Mouse (Mus musculus) forebrain, postnatal 0 days (tissue): ENCODE data around the gene Uck2. TPM values are rescaled to one million over a fixed set of nuclear protein-coding genes. Genes with fewer than 3 reads are reported as not detected.
A peak's percentile ranks its signal among the peaks of the same experiment; 100 is the strongest.

ENCODE experiments used
- ATAC-seq: fragments of 200-750 bp; cut with Nextera tagmentation; 2 replicates; pipeline ENCODE4 v1.8.0; 2017; ENCODE audit warnings: mild to moderate bottlenecking, moderate library complexity
- DNase-seq: peaks from one replicate; pipeline ENCODE4 v3.0.0-alpha.2; 2015
- H3K27ac ChIP-seq: fragments of 300-500 bp; sonication (generic); 2 replicates; pipeline ENCODE4 v1.5.1; 2014; ENCODE audit warnings: low read depth, mild to moderate bottlenecking, antibody characterized with exemption, low read length, moderate library complexity, mixed read lengths
- H3K27me3 ChIP-seq: fragments of 300-500 bp; sonication (generic); 2 replicates; pipeline ENCODE4 v1.6.1; 2014; ENCODE audit warnings: mild to moderate bottlenecking, low read length, mixed read lengths; ENCODE audit not compliant: insufficient read depth
- H3K36me3 ChIP-seq: fragments of 300-500 bp; sonication (generic); 2 replicates; pipeline ENCODE4 v1.6.1; 2014; ENCODE audit warnings: mild to moderate bottlenecking, moderate library complexity; ENCODE audit not compliant: insufficient read depth
- H3K4me1 ChIP-seq: fragments of 300-500 bp; sonication (generic); 2 replicates; pipeline ENCODE4 v1.6.1; 2014; ENCODE audit warnings: antibody characterized with exemption; ENCODE audit not compliant: insufficient read depth
- H3K4me2 ChIP-seq: fragments of 300-500 bp; sonication (generic); 2 replicates; pipeline ENCODE4 v1.6.1; 2014; ENCODE audit warnings: low read depth, mild to moderate bottlenecking, moderate library complexity
- H3K4me3 ChIP-seq: fragments of 300-500 bp; sonication (generic); 2 replicates; pipeline ENCODE4 v1.5.1; 2014; ENCODE audit warnings: low read depth, low read length, mixed read lengths
- H3K9ac ChIP-seq: fragments of 300-500 bp; sonication (generic); 2 replicates; pipeline ENCODE4 v1.6.1; 2014; ENCODE audit warnings: mild to moderate bottlenecking
- H3K9me3 ChIP-seq: fragments of 300-500 bp; sonication (generic); 2 replicates; pipeline ENCODE4 v1.6.1; 2016; ENCODE audit warnings: low read length
- CTCF ChIP-seq: sonication (generic); IDR thresholded peaks from 2 replicates; pipeline ENCODE4 v1.5.1; 2016; ENCODE audit warnings: antibody characterized with exemption, control low read depth, low read depth
- WGBS: fragments of 180-500 bp; shearing (Covaris S2); extraction: QIAGEN DNeasy Blood & Tissue Kit; methylation state at CpG from one replicate; pipeline ENCODE4 v1.1.7; 2014; 5-methylcytosine and 5-hydroxymethylcytosine counted together
- polyA plus RNA-seq: library from polyadenylated mRNA; unstranded; fragments of >200 nt; fragmentation: Nextera tagmentation; extraction: Ambion mirVana; gene quantifications from 2 replicates; pipeline ENCODE4 v1.2.1, GENCODE M21; 2015
- total RNA-seq: library from RNA; depleted of rRNA; stranded (reverse); fragments of >200 nt; gene quantifications from 2 replicates; pipeline ENCODE4 v1.2.3, GENCODE M21; 2014; rRNA removed

The Uck2 gene
- total RNA-seq (80.7 and 82.2 TPM in 2 replicates), polyA plus RNA-seq (48.2 and 59.3 TPM in 2 replicates)

GRCm38 (mm10) chr1:167285320-167285355 lies at the start of gene Uck2:
TSS of gene Uck2 (minus strand) at chr1:167285320.
- Histone ChIP-seq H3K27ac (peak within 1 kb of the TSS; percentile 96), H3K4me3 (peak within 1 kb of the TSS; percentile 85), H3K9me3 (no peaks in the 10 kb centered on the region), H3K4me1 (peaks cover 4% of the 10 kb centered on the region; the same call in 1 of the 2 replicates), H3K36me3 (no peaks in the 10 kb centered on the region), H3K9ac (peak within 1 kb of the TSS; percentile 92), H3K27me3 (no peaks in the 10 kb centered on the region), H3K4me2 (peak within 1 kb of the TSS; percentile 76)
- no peak for ATAC-seq
- 0% methylated on average over 2 of the region's 2 CpGs for WGBS
- no peak for DNase-seq
- no peak for TF ChIP-seq CTCF

GRCm38 (mm10) chr1:167331106-167331505 lies 46.0 kb upstream of the Uck2 start:
- 93% methylated on average over 8 of the region's 8 CpGs for WGBS
- ATAC-seq (no peak), DNase-seq (no peak)
- Histone ChIP-seq H3K36me3 (peaks cover 42% of the 10 kb centered on the region), H3K27me3 (no peaks in the 10 kb centered on the region), H3K27ac (no peak overlapping the region), H3K4me2 (no peak overlapping the region), H3K4me3 (no peak overlapping the region), H3K9ac (no peak overlapping the region), H3K4me1 (no peaks in the 10 kb centered on the region), H3K9me3 (no peaks in the 10 kb centered on the region)
- no peak for TF ChIP-seq CTCF

- H3K27me3 ChIP-seq, result no peaks in the 10 kb centered on the region
- H3K9ac ChIP-seq, result no peak overlapping the region
- no peak overlapping the region for H3K4me3 ChIP-seq
- TF ChIP-seq CTCF, result no peak
- H3K27ac ChIP-seq, result no peak overlapping the region
- H3K36me3 ChIP-seq, result peaks cover 49% of the 10 kb centered on the region
- H3K4me2 ChIP-seq, result no peak overlapping the region
- H3K9me3 ChIP-seq, result no peaks in the 10 kb centered on the region
- no peak for ATAC-seq
- DNase-seq, result no peak
- 86% methylated on average over 6 of the region's 6 CpGs for WGBS
- no peaks in the 10 kb centered on the region for H3K4me1 ChIP-seq
These were observed 43.7 kb upstream of the Uck2 start for GRCm38 (mm10) chr1:167328776-167329175.

GRCm38 (mm10) chr1:167321691-167322090 lies 36.6 kb upstream of the Uck2 start:
- no peak for TF ChIP-seq CTCF
- ATAC-seq (no peak), DNase-seq (no peak)
- Histone ChIP-seq H3K27me3 (no peaks in the 10 kb centered on the region), H3K4me1 (no peaks in the 10 kb centered on the region), H3K9ac (no peak overlapping the region), H3K36me3 (peaks cover 54% of the 10 kb centered on the region), H3K4me3 (no peak overlapping the region), H3K4me2 (no peak overlapping the region), H3K9me3 (no peaks in the 10 kb centered on the region), H3K27ac (no peak overlapping the region)
- WGBS, result 98% methylated on average over 6 of the region's 6 CpGs

GRCm38 (mm10) chr1:167313220-167313619 lies 28.1 kb upstream of the Uck2 start:
- no peak for ATAC-seq
- Histone ChIP-seq H3K9me3 (no peaks in the 10 kb centered on the region), H3K27ac (no peak overlapping the region), H3K4me1 (no peaks in the 10 kb centered on the region), H3K4me3 (no peak overlapping the region), H3K4me2 (no peak overlapping the region), H3K36me3 (peaks cover 19% of the 10 kb centered on the region), H3K9ac (no peak overlapping the region), H3K27me3 (no peaks in the 10 kb centered on the region)
- 0 out of 2 replicates have a peak, but pooled peaks have one; percentile 17 for TF ChIP-seq CTCF
- no peak for DNase-seq
- WGBS, result 84% methylated on average over 4 of the region's 4 CpGs

GRCm38 (mm10) chr1:167312367-167312766 lies 27.2 kb upstream of the Uck2 start:
- Histone ChIP-seq H3K4me1 (no peaks in the 10 kb centered on the region), H3K27ac (no peak overlapping the region), H3K9ac (no peak overlapping the region), H3K4me3 (no peak overlapping the region), H3K9me3 (no peaks in the 10 kb centered on the region), H3K4me2 (no peak overlapping the region), H3K36me3 (peaks cover 18% of the 10 kb centered on the region), H3K27me3 (no peaks in the 10 kb centered on the region)
- no peak for DNase-seq
- ATAC-seq, result no peak
- no peak for TF ChIP-seq CTCF

- H3K4me1 ChIP-seq, result no peaks in the 10 kb centered on the region
- no peaks in the 10 kb centered on the region for H3K27me3 ChIP-seq
- H3K27ac ChIP-seq, result peak within 1 kb of the TSS; percentile 97
- no peaks in the 10 kb centered on the region for H3K9me3 ChIP-seq
- ATAC-seq (peak; percentile 99), DNase-seq (peak; percentile 98)
- peak; percentile 38 for TF ChIP-seq CTCF
- peaks cover 3% of the 10 kb centered on the region; the same call in 1 of the 2 replicates for H3K36me3 ChIP-seq
- peak within 1 kb of the TSS; percentile 80 for H3K4me3 ChIP-seq
- peak within 1 kb of the TSS; percentile 66 for H3K4me2 ChIP-seq
- peak within 1 kb of the TSS; percentile 94 for H3K9ac ChIP-seq
- WGBS, result under 1% methylated on average over 82 of the region's 82 CpGs
These were observed 23.3 kb upstream of the Uck2 start, which contains the start of gene Tmco1 for GRCm38 (mm10) chr1:167308261-167309054. TSS of gene Tmco1 (plus strand) at chr1:167308378.
